Mouse (Mus musculus) neural tube, embryonic 14.5 days (tissue): ENCODE data around the gene P3h4. TPM values are rescaled to one million over a fixed set of nuclear protein-coding genes. Genes with fewer than 3 reads are reported as not detected.
A peak's percentile ranks its signal among the peaks of the same experiment; 100 is the strongest.

Source experiments
- ATAC-seq: fragments of 200-750 bp; cut with Nextera tagmentation; 2 replicates; pipeline ENCODE4 v1.8.0; 2017; ENCODE audit warnings: low read depth, mild to moderate bottlenecking, moderate TSS enrichment, moderate library complexity
- H3K27ac ChIP-seq: fragments of 300-500 bp; sonication (generic); 2 replicates; pipeline ENCODE4 v1.5.1; 2014; ENCODE audit warnings: low read depth, mild to moderate bottlenecking, control low read depth, low read length, moderate library complexity, mixed read lengths
- H3K27me3 ChIP-seq: fragments of 300-500 bp; sonication (generic); 2 replicates; pipeline ENCODE4 v1.6.1; 2014; ENCODE audit warnings: low read length; ENCODE audit not compliant: control insufficient read depth, insufficient read depth
- H3K36me3 ChIP-seq: fragments of 300-500 bp; sonication (generic); 2 replicates; pipeline ENCODE4 v1.6.1; 2014; ENCODE audit warnings: low read length, mixed read lengths; ENCODE audit not compliant: control insufficient read depth, insufficient read depth
- H3K4me1 ChIP-seq: fragments of 300-500 bp; sonication (generic); 2 replicates; pipeline ENCODE4 v1.6.1; 2014; ENCODE audit warnings: low read length; ENCODE audit not compliant: control insufficient read depth, insufficient read depth
- H3K4me2 ChIP-seq: fragments of 300-500 bp; sonication (generic); 2 replicates; pipeline ENCODE4 v1.6.1; 2014; ENCODE audit warnings: mild to moderate bottlenecking, low read depth, low read length, control low read depth
- H3K4me3 ChIP-seq: fragments of 300-500 bp; sonication (generic); 2 replicates; pipeline ENCODE4 v1.5.1; 2014; ENCODE audit warnings: low read depth, low read length, control low read depth, mixed read lengths
- H3K9ac ChIP-seq: fragments of 300-500 bp; sonication (generic); replicated peaks from 2 replicates; pipeline ENCODE4 v1.6.1; 2014; ENCODE audit warnings: low read depth, mild to moderate bottlenecking, control low read depth, low read length, mixed read lengths
- H3K9me3 ChIP-seq: fragments of 300-500 bp; sonication (generic); 2 replicates; pipeline ENCODE4 v1.6.1; 2016; ENCODE audit warnings: low read length; ENCODE audit not compliant: control insufficient read depth
- WGBS: fragments of 180-500 bp; shearing (Covaris S2); extraction: QIAGEN DNeasy Blood & Tissue Kit; methylation state at CpG from one replicate; pipeline ENCODE4 v1.1.7; 2014; 5-methylcytosine and 5-hydroxymethylcytosine counted together
- polyA plus RNA-seq: library from polyadenylated mRNA; unstranded; fragments of >200 nt; fragmentation: Nextera tagmentation; extraction: Ambion mirVana; gene quantifications from 2 replicates; pipeline ENCODE4 v1.2.1, GENCODE M21; 2014

P3h4 gene
- polyA plus RNA-seq, 1 experiment from 2014 or later, result 18.9 TPM

DNA sequence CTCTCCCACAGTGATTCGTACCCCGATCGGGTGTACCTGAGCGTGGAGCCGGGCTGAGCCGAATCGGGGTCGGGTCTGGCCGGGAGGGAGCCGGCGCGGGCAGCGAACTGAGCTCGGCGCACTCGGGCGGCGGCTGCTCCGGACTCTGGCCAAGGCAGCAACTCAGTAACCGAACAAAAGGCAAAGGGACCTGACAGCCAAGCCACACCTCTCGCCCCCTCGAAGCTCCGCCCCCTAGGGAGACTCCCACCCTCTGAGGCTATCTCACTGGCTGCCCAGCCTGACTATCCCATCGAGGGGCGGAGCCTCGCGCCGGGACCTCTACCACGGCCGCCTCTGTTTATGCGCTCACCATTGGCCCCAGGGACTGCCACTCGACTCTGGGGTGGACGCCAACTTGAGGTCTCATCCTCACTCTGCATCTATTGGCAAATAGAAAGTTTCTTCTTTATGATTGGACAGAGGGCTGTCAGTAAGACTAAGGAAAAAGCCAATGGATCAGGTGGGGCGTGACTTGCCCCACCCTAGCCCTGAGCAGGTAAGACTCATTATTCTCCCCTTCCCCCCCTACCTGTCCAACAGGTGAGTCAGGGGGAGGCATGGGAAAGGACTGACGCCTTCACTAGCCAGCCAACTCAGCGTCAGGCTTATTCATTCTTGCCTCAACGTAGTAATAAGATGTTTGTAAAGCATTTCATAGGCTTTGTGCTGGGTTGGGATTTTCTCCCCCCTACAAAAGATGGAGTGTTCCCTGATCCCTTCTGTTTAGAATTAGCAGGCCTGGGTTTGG is 16.8 kb downstream of the P3h4 start, which contains the start of gene Jup:
Gene Jup (minus strand): TSS at position 164 of the 790 bp plus-strand sequence.
- no peaks in the 10 kb centered on the region for H3K36me3 ChIP-seq
- peak; percentile 99 for ATAC-seq
- H3K4me1 ChIP-seq, result peaks cover 5% of the 10 kb centered on the region; the same call in 1 of the 2 replicates
- 1% methylated on average over 37 of the region's 37 CpGs for WGBS
- H3K4me3 ChIP-seq, result peak within 1 kb of the TSS; percentile 70
- H3K27me3 ChIP-seq, result no peaks in the 10 kb centered on the region
- no peaks in the 10 kb centered on the region for H3K9me3 ChIP-seq
- H3K4me2 ChIP-seq, result peak within 1 kb of the TSS; percentile 43
- H3K27ac ChIP-seq, result peak within 1 kb of the TSS; percentile 70
- H3K9ac ChIP-seq, result peak within 1 kb of the TSS; percentile 76

DNA sequence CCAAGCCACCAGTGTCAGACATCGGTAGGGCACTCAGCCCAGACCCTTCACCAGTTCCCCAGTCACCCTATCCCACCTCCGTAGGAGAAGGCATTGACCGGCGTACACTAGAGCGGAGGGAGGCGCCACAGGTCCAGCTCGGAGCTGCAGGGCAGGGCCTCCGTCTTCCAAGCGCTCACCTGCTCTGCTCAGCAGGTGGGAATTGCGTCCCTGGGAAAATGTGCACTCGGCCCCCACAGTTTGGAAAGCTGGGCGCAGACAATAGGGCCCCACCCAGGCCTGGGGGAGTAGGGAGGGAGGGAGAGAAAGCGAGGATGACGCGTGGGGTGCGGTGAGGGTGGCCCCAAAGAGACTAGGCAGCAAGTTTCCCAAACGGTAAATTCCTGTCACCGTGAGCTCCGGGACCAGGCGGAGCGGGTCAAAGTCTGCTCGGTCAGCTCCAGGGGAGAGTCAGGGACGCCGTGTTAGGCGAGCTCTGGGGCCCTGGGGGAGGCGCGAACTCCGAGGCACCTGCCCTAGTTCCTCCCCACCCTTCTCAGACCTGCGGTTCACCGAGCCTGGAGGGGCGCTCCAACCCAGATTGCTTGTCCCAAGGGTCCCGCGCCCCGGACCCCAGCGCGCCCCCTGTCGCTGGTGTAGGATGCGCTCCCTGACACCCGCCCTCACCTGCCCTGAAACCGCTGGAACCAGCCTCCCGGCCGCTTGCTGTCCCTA is 17.6 kb downstream of the P3h4 start:
- Histone ChIP-seq H3K9me3 (no peaks in the 10 kb centered on the region), H3K27ac (peak overlapping the region; percentile 70), H3K4me2 (peak overlapping the region; percentile 43), H3K36me3 (no peaks in the 10 kb centered on the region), H3K9ac (peak overlapping the region; percentile 76), H3K4me1 (peaks cover 5% of the 10 kb centered on the region; the same call in 1 of the 2 replicates), H3K27me3 (no peaks in the 10 kb centered on the region), H3K4me3 (peak overlapping the region; percentile 70)
- WGBS, result 4% methylated on average over 41 of the region's 42 CpGs
- ATAC-seq, result peak; percentile 16

DNA sequence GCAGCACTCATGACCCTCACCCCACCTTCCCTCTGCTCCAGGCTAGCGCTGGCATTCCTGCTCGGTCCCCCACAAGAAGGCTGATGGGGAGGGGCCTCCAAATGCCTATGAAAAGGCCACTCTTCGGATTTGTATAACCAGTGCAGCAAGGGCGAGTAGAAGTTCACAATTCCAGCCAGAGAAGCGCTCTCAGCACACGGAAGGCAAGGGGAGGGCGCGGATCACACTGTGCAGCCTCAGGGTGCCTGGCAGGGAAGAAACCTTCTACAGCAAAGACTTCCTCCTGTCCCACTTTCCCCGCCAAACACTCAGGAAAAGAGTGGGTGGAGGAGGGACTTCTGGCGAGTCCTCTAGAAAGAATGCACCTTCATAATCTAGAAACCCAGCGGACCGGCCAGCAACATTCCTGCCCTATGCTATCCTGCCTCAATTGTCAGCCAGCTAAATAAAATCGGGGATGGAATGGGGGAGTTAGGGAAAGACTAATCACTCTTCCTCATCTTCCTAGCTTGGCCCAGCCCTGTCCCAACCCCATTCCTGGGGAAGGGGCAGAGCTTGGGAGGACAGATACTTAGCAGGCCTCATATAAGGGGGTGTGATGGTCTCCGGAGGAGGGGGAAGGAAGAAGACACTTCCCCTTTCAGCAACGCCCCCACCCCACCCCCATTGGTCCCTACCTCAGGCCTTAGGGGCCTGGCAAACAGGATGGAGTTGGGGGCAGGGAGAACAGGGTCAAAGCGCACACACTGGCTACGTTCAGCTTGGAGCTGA is 18.6 kb downstream of the P3h4 start:
- Histone ChIP-seq H3K9ac (peak overlapping the region; percentile 76; the same call in 1 of the 2 replicates), H3K9me3 (no peaks in the 10 kb centered on the region), H3K4me1 (peaks cover 5% of the 10 kb centered on the region; the same call in 1 of the 2 replicates), H3K4me3 (peak overlapping the region; percentile 70), H3K36me3 (no peaks in the 10 kb centered on the region), H3K27me3 (no peaks in the 10 kb centered on the region), H3K27ac (no peak overlapping the region), H3K4me2 (peak overlapping the region; percentile 43)
- no peak for ATAC-seq
- WGBS, result 35% methylated on average over 17 of the region's 17 CpGs

DNA sequence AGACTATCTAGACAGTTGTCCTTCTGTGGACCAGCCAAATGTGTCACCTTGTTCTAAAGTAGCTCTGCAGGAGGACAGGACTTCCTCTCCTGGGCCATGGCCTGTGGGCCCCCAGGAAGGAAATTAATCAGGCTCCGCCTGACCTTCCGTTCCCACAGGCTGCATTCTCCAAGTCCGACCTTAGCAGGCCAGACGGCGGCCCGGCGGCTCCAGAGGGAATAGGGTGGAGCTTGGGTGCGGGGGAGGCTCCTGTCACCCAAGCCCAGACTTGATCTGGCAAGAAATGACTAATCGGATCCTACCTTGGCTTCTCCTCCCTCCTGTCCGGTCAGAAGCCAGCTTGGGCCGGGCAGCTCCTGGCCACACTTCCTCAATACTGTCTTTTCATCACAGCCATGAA is 19.4 kb downstream of the P3h4 start:
- Histone ChIP-seq H3K9ac (no peak overlapping the region), H3K4me2 (peak overlapping the region; percentile 43), H3K4me1 (peaks cover 6% of the 10 kb centered on the region; the same call in 1 of the 2 replicates), H3K27ac (no peak overlapping the region), H3K4me3 (peak overlapping the region; percentile 12; the same call in 1 of the 2 replicates), H3K36me3 (no peaks in the 10 kb centered on the region), H3K9me3 (no peaks in the 10 kb centered on the region), H3K27me3 (no peaks in the 10 kb centered on the region)
- no peak for ATAC-seq
- WGBS, result 39% methylated on average over 11 of the region's 11 CpGs

DNA sequence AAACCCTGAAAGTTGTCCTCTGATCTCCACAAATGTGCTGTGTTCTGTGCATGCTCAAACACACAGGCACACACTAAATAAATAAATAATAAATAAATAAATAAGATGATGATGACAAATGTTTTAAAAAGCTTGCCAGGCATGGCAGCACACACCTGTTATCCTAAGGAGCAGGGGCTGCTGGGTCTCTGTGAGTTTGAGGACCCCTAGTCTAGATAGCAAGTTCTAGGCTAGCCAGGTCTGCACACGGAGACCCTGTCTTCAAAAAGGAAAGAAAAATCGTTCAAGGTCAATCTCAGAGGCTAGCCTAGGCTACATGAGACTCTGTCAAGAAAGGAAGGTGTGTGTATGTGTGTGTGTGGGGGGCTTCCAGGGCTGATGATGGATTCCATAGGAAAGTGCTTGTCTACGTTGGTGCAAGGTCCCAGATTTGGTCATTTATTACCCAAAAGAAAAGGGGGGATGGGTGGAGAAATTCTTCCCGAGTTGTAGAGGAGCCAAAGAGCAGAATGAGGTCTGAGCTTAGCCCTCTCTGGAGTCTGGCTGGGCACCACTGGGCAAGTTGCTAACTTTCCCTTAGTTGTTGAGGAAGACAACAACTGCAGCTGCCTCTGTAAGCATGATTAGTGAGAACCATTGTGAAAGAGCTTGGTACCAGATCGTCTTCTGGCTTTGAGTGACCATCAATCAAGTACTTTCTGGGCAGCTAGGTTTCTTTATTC is 20.1 kb downstream of the P3h4 start:
- no peak overlapping the region for H3K27ac ChIP-seq
- no peaks in the 10 kb centered on the region for H3K27me3 ChIP-seq
- H3K9me3 ChIP-seq, result no peaks in the 10 kb centered on the region
- H3K36me3 ChIP-seq, result no peaks in the 10 kb centered on the region
- 63% methylated on average over 5 of the region's 5 CpGs for WGBS
- H3K4me1 ChIP-seq, result peaks cover 12% of the 10 kb centered on the region
- H3K4me3 ChIP-seq, result no peak overlapping the region
- no peak for ATAC-seq
- H3K9ac ChIP-seq, result no peak overlapping the region
- no peak overlapping the region for H3K4me2 ChIP-seq

DNA sequence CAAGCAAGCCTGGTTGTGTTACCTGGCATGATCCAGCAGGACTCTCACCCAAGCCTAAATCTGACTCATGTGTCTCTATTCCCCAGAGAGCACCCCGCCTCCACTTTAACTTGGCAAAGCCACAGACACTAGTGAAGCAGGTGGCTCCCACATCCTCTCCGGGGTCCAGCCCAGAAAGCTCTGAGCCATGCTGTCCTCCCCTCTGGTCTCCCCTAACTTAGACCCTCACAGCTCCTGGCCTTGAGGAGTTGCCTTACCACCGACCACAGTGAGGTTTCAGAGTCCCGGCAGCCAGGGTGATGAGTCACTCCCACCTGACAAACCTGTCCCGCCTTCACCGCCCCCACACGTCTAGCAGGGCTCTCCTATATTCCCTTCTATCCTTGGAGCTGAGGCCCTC is 20.9 kb downstream of the P3h4 start:
- peaks cover 12% of the 10 kb centered on the region for H3K4me1 ChIP-seq
- no peaks in the 10 kb centered on the region for H3K9me3 ChIP-seq
- no peak overlapping the region for H3K27ac ChIP-seq
- WGBS, result 89% methylated on average over 7 of the region's 7 CpGs
- H3K9ac ChIP-seq, result no peak overlapping the region
- ATAC-seq, result no peak
- no peak overlapping the region for H3K4me2 ChIP-seq
- H3K27me3 ChIP-seq, result no peaks in the 10 kb centered on the region
- H3K4me3 ChIP-seq, result no peak overlapping the region
- H3K36me3 ChIP-seq, result no peaks in the 10 kb centered on the region

DNA sequence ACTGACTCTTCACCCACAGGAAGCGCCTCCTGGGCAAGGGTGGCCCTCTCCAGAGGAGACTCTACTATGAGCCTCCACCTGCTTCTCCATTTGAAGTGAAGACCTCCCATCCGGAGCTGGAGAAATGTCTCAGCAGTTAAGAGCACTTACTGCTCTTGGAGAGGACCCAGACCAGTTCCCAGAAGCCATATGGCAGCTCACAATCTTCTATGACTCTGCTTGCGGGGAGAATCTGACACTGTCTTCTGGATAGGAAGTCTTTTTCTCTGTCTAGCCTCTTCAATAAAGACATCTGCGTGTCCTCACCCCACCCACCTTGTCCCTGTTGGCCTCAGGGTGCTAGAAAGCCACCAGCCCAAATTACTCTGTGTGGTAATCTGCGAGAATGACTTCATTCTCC is 21.7 kb downstream of the P3h4 start:
- no peak for ATAC-seq
- H3K4me1 ChIP-seq, result peaks cover 12% of the 10 kb centered on the region

DNA sequence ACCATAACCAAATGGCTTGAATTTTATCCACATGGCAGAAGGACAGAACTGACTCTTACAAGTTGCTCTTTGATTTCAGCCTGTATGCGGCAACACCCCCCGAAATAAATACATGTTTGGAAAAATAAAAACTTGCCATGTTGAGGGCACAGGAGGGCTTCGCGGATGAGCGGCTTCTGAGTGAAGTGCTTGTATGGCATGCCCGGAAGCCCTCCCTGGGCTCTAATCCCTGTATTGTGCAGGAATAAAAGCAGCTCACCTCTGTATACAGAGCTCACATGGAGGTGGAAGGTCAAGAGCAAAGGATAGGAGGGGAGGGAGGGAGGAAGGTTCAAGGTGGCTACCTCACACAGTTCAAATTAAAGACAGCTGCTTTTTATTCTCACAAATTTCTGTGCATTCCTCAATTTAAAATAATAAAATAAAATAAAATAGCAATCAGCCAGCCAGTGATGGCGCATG is 22.7 kb downstream of the P3h4 start:
- Histone ChIP-seq H3K27me3 (no peaks in the 10 kb centered on the region), H3K9ac (no peak overlapping the region), H3K4me2 (no peak overlapping the region), H3K27ac (no peak overlapping the region), H3K4me1 (peaks cover 15% of the 10 kb centered on the region), H3K4me3 (no peak overlapping the region), H3K36me3 (no peaks in the 10 kb centered on the region), H3K9me3 (no peaks in the 10 kb centered on the region)
- ATAC-seq, result no peak
- 89% methylated on average over 7 of the region's 7 CpGs for WGBS

More for the DNA sequence above, 21.7 kb downstream of the P3h4 start:
- Histone ChIP-seq H3K9me3 (no peaks in the 10 kb centered on the region), H3K4me2 (no peak overlapping the region), H3K4me3 (no peak overlapping the region), H3K36me3 (no peaks in the 10 kb centered on the region), H3K9ac (no peak overlapping the region), H3K27ac (no peak overlapping the region), H3K27me3 (no peaks in the 10 kb centered on the region)
- 84% methylated on average over 5 of the region's 5 CpGs for WGBS
